Mouse (Mus musculus): Measurements from ENCODE around the gene Mrpl2. TPM values are rescaled to one million over a fixed set of nuclear protein-coding genes. Genes with fewer than 3 reads are reported as not detected.

Mrpl2 gene
- polyA plus RNA-seq, 1 experiment: not detected

- H3K4me3 ChIP-seq (ENCODE audit: insufficient read depth, low read depth, low read length): peak overlapping the region; percentile 59
- H3K27ac ChIP-seq (ENCODE audit: insufficient read depth, low read depth, low read length): no peak overlapping the region
- no peak for TF ChIP-seq POLR2A (IDR thresholded peaks at IDR 0.05; ENCODE audit: insufficient read depth, low read depth, low read length)
- no peak for TF ChIP-seq CTCF (IDR thresholded peaks at IDR 0.05; ENCODE audit: insufficient read depth, low read depth, low read length)
- peaks cover 20% of the 10 kb centered on the region for H3K4me1 ChIP-seq (ENCODE audit: control insufficient read depth, insufficient read depth, low read length)
- WGBS: 70% methylated on average over 17 of the region's 17 CpGs
Observed at GRCm38 (mm10) chr17:46651292-46651691, 5.3 kb downstream of the Mrpl2 start.

GRCm38 (mm10) chr17:46651755-46652547 is 5.9 kb downstream of the Mrpl2 start:
- Histone ChIP-seq H3K4me3 (ENCODE audit: insufficient read depth, low read depth, low read length) (peak overlapping the region; percentile 59; the same call in 1 of the 2 replicates), H3K27ac (ENCODE audit: insufficient read depth, low read depth, low read length) (no peak overlapping the region), H3K4me1 (ENCODE audit: control insufficient read depth, insufficient read depth, low read length) (peaks cover 20% of the 10 kb centered on the region)
- no peak for TF ChIP-seq CTCF (IDR thresholded peaks at IDR 0.05; ENCODE audit: insufficient read depth, low read depth, low read length)
- no peak for TF ChIP-seq POLR2A (IDR thresholded peaks at IDR 0.05; ENCODE audit: insufficient read depth, low read depth, low read length)
- WGBS: 65% methylated on average over 20 of the region's 20 CpGs

DNA sequence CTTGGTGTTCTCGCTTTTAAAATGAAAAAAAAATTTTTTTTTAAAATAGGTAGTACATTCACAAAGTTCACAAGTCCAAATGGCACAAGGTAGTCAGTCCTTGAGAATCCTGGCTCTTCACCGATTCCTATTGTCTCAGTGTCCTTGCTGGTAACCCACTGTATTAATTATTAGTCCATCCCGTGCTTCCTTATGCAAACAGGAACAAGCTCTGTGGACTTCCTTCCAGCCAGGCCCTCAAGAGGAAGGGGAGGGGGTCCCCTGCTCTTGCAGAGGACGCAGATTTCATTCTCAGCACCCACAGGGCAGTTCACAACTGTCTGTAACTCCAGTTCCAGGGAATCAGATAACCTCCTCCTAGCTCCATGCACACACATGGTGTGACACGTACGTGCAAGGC is 10.0 kb downstream of the Mrpl2 start:
- Histone ChIP-seq H3K4me1 (ENCODE audit: control insufficient read depth, insufficient read depth, low read length) (peaks cover 13% of the 10 kb centered on the region), H3K27ac (ENCODE audit: insufficient read depth, low read depth, low read length) (no peak overlapping the region), H3K4me3 (ENCODE audit: insufficient read depth, low read depth, low read length) (no peak overlapping the region)
- TF ChIP-seq POLR2A (IDR thresholded peaks at IDR 0.05; ENCODE audit: insufficient read depth, low read depth, low read length) (no peak), CTCF (IDR thresholded peaks at IDR 0.05; ENCODE audit: insufficient read depth, low read depth, low read length) (no peak)
- 92% methylated on average over 6 of the region's 6 CpGs for WGBS

GRCm38 (mm10) chr17:46661351-46661750 is 15.3 kb downstream of the Mrpl2 start:
- 95% methylated on average over 9 of the region's 9 CpGs for WGBS

DNA sequence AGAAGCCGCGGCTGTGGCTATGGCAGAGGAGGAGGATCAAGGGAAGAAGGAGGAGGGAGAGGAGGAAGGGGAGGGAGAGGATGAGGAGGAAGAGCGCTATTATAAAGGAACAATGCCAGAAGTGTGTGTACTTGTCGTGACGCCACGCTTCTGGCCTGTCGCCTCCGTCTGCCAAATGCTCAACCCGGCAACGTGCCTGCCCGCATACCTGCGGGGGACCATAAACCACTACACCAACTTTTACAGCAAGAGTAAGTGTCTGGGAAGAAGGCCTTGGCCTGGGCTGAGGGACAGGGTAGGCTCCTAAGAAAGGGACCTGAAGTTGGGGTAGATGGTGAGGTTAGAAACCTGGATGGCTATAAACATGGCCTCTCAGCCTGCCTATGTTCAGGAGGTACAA is 16.0 kb downstream of the Mrpl2 start:
- no peak overlapping the region for H3K27ac ChIP-seq (ENCODE audit: insufficient read depth, low read depth, low read length)
- 85% methylated on average over 12 of the region's 12 CpGs for WGBS
- TF ChIP-seq POLR2A (IDR thresholded peaks at IDR 0.05; ENCODE audit: insufficient read depth, low read depth, low read length): no peak
- TF ChIP-seq CTCF (IDR thresholded peaks at IDR 0.05; ENCODE audit: insufficient read depth, low read depth, low read length): no peak
- no peak overlapping the region for H3K4me3 ChIP-seq (ENCODE audit: insufficient read depth, low read depth, low read length)
- no peaks in the 10 kb centered on the region for H3K4me1 ChIP-seq (ENCODE audit: control insufficient read depth, insufficient read depth, low read length)

More at GRCm38 (mm10) chr17:46661351-46661750, 15.3 kb downstream of the Mrpl2 start:
- TF ChIP-seq POLR2A (IDR thresholded peaks at IDR 0.05; ENCODE audit: insufficient read depth, low read depth, low read length) (no peak), CTCF (IDR thresholded peaks at IDR 0.05; ENCODE audit: insufficient read depth, low read depth, low read length) (no peak)
- Histone ChIP-seq H3K4me3 (ENCODE audit: insufficient read depth, low read depth, low read length) (no peak overlapping the region), H3K27ac (ENCODE audit: insufficient read depth, low read depth, low read length) (no peak overlapping the region), H3K4me1 (ENCODE audit: control insufficient read depth, insufficient read depth, low read length) (no peaks in the 10 kb centered on the region)

DNA sequence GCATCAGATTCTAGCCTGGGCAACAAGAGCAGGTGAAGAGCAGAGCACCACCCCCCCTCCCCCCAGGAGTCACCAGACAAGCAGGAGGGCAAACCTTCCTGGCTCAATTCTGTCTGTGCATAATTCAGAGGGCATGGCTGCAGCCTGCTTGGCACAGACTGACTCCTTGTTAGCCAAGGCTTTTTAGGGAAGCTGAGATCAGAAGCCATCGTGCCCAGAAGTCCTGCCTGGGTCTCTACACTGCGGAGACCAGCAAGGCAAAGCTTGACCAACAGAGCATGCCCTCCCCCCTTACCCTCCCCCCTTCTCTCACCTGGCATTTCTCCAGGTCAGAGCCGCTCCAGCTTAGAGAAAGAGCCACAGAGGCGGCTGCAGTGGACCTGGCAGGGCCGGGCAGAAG is 16.7 kb downstream of the Mrpl2 start:
- Histone ChIP-seq H3K4me1 (ENCODE audit: control insufficient read depth, insufficient read depth, low read length) (no peaks in the 10 kb centered on the region), H3K4me3 (ENCODE audit: insufficient read depth, low read depth, low read length) (no peak overlapping the region), H3K27ac (ENCODE audit: insufficient read depth, low read depth, low read length) (no peak overlapping the region)
- TF ChIP-seq POLR2A (IDR thresholded peaks at IDR 0.05; ENCODE audit: insufficient read depth, low read depth, low read length): no peak
- no peak for TF ChIP-seq CTCF (IDR thresholded peaks at IDR 0.05; ENCODE audit: insufficient read depth, low read depth, low read length)
- whole genome bisulfite sequencing: 38% methylated on average over 5 of the region's 5 CpGs

- H3K4me3 ChIP-seq (ENCODE audit: insufficient read depth, low read depth, low read length): no peak overlapping the region
- 91% methylated on average over 16 of the region's 16 CpGs for WGBS
- TF ChIP-seq POLR2A (IDR thresholded peaks at IDR 0.05; ENCODE audit: insufficient read depth, low read depth, low read length) (no peak), CTCF (IDR thresholded peaks at IDR 0.05; ENCODE audit: insufficient read depth, low read depth, low read length) (no peak)
- no peaks in the 10 kb centered on the region; the same call in 1 of the 2 replicates for H3K4me1 ChIP-seq (ENCODE audit: control insufficient read depth, insufficient read depth, low read length)
- H3K27ac ChIP-seq (ENCODE audit: insufficient read depth, low read depth, low read length): no peak overlapping the region
Observed at GRCm38 (mm10) chr17:46667712-46668111, 21.7 kb downstream of the Mrpl2 start.

DNA sequence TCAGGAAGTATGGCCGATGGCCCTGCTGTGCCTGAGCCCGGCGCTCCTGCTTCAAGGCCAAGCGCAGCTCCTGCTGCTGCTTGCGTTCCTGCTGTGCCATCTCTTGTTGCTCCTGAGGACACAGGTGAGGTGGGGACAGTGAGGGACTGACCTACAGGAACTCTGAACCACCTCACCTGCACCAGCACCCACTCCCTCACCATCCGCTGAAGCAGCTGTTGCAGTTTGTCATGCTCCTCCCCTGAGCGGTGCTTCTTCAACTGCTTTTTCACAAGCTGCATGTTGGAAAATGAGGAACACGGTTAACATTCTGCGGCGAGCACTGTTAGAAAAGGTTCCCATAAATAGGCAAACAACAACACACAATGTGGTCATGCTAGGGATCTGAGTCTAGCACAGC is 23.9 kb downstream of the Mrpl2 start:
- Histone ChIP-seq H3K4me1 (ENCODE audit: control insufficient read depth, insufficient read depth, low read length) (peaks cover 9% of the 10 kb centered on the region; the same call in 1 of the 2 replicates), H3K27ac (ENCODE audit: insufficient read depth, low read depth, low read length) (no peak overlapping the region), H3K4me3 (ENCODE audit: insufficient read depth, low read depth, low read length) (no peak overlapping the region)
- TF ChIP-seq CTCF (IDR thresholded peaks at IDR 0.05; ENCODE audit: insufficient read depth, low read depth, low read length) (no peak), POLR2A (IDR thresholded peaks at IDR 0.05; ENCODE audit: insufficient read depth, low read depth, low read length) (no peak)
- WGBS: 95% methylated on average over 10 of the region's 10 CpGs

GRCm38 (mm10) chr17:46673850-46674529 is 28.0 kb downstream of the Mrpl2 start, which contains the start of gene Rrp36:
Rrp36 (minus strand) TSS chr17:46674352.
- peak within 1 kb of the TSS; percentile 95 for H3K4me3 ChIP-seq (ENCODE audit: insufficient read depth, low read depth, low read length)
- peak within 1 kb of the TSS; percentile 10; the same call in 1 of the 2 replicates for H3K27ac ChIP-seq (ENCODE audit: insufficient read depth, low read depth, low read length)
- TF ChIP-seq CTCF (IDR thresholded peaks at IDR 0.05; ENCODE audit: insufficient read depth, low read depth, low read length): no peak
- peak; percentile 50; the same call in 1 of the 2 replicates for TF ChIP-seq POLR2A (IDR thresholded peaks at IDR 0.05; ENCODE audit: insufficient read depth, low read depth, low read length)
- under 1% methylated on average over 43 of the region's 43 CpGs for WGBS
- H3K4me1 ChIP-seq (ENCODE audit: control insufficient read depth, insufficient read depth, low read length): peaks cover 19% of the 10 kb centered on the region
